Mouse (Mus musculus): ENCODE results near the gene Grifin. TPM values are rescaled to one million over a fixed set of nuclear protein-coding genes. Genes with fewer than 3 reads are reported as not detected.

Gene Grifin
- total RNA-seq, 2 experiments from 2014 or later, result not detected

Other genes with a start within 250 kb of the Grifin start
- gene Mad1l1, start 243.5 kb downstream of the Grifin start, total RNA-seq (2021), result 10 to 100 TPM; 10.0 to 11.0 TPM
- gene Nudt1, start 243.4 kb downstream of the Grifin start, total RNA-seq (2021), result 10 to 100 TPM in 1 of 2 experiments, 1 to 10 TPM in 1; 9.5 to 11.2 TPM
- gene Mrm2, start 233.2 kb downstream of the Grifin start, total RNA-seq (2021), result 10 to 100 TPM; 11.0 to 12.8 TPM
- 10 to 100 TPM; 12.5 to 14.0 TPM for gene Snx8, start 175.8 kb downstream of the Grifin start, total RNA-seq (2021)
- gene Eif3b, start 145.7 kb downstream of the Grifin start, total RNA-seq (2021), result 10 to 100 TPM; 84.8 to 87.5 TPM
- gene Gm4869, start 119.4 kb downstream of the Grifin start, total RNA-seq (2021), result not detected
- gene Chst12, start 59.5 kb downstream of the Grifin start, total RNA-seq (2021), result 1 to 10 TPM; 6.1 to 6.9 TPM
- gene Lfng, start 42.2 kb upstream of the Grifin start, total RNA-seq (2021), result 10 to 100 TPM in 1 of 2 experiments, 1 to 10 TPM in 1; 7.3 to 10.8 TPM
- gene Ttyh3, start 84.0 kb upstream of the Grifin start, total RNA-seq (2021), result 10 to 100 TPM; 15.6 to 18.6 TPM
- 1 to 10 TPM; 4.5 to 7.5 TPM for gene Iqce, start 137.3 kb upstream of the Grifin start, total RNA-seq (2021)
- gene Brat1, start 139.9 kb upstream of the Grifin start, total RNA-seq (2021), result 1 to 10 TPM; 7.2 to 8.4 TPM
- under 1 TPM; 0.08 to 0.44 TPM for gene Amz1, start 159.1 kb upstream of the Grifin start, total RNA-seq (2021)

All from heart, postnatal 25 days (tissue).